Mouse (Mus musculus): ENCODE measurements around the gene Trim65. TPM values are rescaled to one million over a fixed set of nuclear protein-coding genes. Genes with fewer than 3 reads are reported as not detected.

Trim65 gene
- polyA plus RNA-seq, 1 experiment = 0.57 TPM

- no peaks in the 10 kb centered on the region; the same call in 1 of the 2 replicates for H3K36me3 ChIP-seq (ENCODE audit: control insufficient read depth, insufficient read depth, low read length)
- peak overlapping the region; percentile 96 for H3K4me3 ChIP-seq (ENCODE audit: control insufficient read depth, low read depth, low read length)
- TF ChIP-seq POLR2A (IDR thresholded peaks at IDR 0.05; ENCODE audit: control insufficient read depth, low read depth, low read length) (peak; percentile 36; the same call in 1 of the 2 replicates), CTCF (IDR thresholded peaks at IDR 0.05; ENCODE audit: control insufficient read depth, insufficient read depth, insufficient replicate concordance, low read depth, low read length) (peak; percentile 62; the same call in 1 of the 2 replicates)
- peaks cover 6% of the 10 kb centered on the region for H3K4me1 ChIP-seq (ENCODE audit: control insufficient read depth, insufficient read depth, low read length)
- peak overlapping the region; percentile 90 for H3K27ac ChIP-seq (ENCODE audit: control insufficient read depth, insufficient read depth, low read depth, low read length)
- H3K27me3 ChIP-seq (ENCODE audit: control insufficient read depth, insufficient read depth, low read length) = no peaks in the 10 kb centered on the region
Measured at GRCm38 (mm10) chr11:116087194-116088130, 43.5 kb downstream of the Trim65 start.

GRCm38 (mm10) chr11:116086258-116087193 is 44.4 kb downstream of the Trim65 start, which contains the start of gene Wbp2:
Gene Wbp2 (minus strand): TSS chr11:116086995.
- Histone ChIP-seq H3K4me3 (ENCODE audit: control insufficient read depth, low read depth, low read length) (peak within 1 kb of the TSS; percentile 96), H3K4me1 (ENCODE audit: control insufficient read depth, insufficient read depth, low read length) (peaks cover 6% of the 10 kb centered on the region), H3K27ac (ENCODE audit: control insufficient read depth, insufficient read depth, low read depth, low read length) (peak within 1 kb of the TSS; percentile 91), H3K36me3 (ENCODE audit: control insufficient read depth, insufficient read depth, low read length) (no peaks in the 10 kb centered on the region; the same call in 1 of the 2 replicates), H3K27me3 (ENCODE audit: control insufficient read depth, insufficient read depth, low read length) (no peaks in the 10 kb centered on the region)
- no peak for TF ChIP-seq CTCF (IDR thresholded peaks at IDR 0.05; ENCODE audit: control insufficient read depth, insufficient read depth, insufficient replicate concordance, low read depth, low read length)
- TF ChIP-seq POLR2A (IDR thresholded peaks at IDR 0.05; ENCODE audit: control insufficient read depth, low read depth, low read length) = peak; percentile 88

- Histone ChIP-seq H3K27me3 (ENCODE audit: control insufficient read depth, insufficient read depth, low read length) (no peaks in the 10 kb centered on the region), H3K4me3 (ENCODE audit: control insufficient read depth, low read depth, low read length) (no peak overlapping the region), H3K4me1 (ENCODE audit: control insufficient read depth, insufficient read depth, low read length) (peaks cover 6% of the 10 kb centered on the region), H3K36me3 (ENCODE audit: control insufficient read depth, insufficient read depth, low read length) (no peaks in the 10 kb centered on the region; the same call in 1 of the 2 replicates), H3K27ac (ENCODE audit: control insufficient read depth, insufficient read depth, low read depth, low read length) (no peak overlapping the region)
- no peak for TF ChIP-seq POLR2A (IDR thresholded peaks at IDR 0.05; ENCODE audit: control insufficient read depth, low read depth, low read length)
- TF ChIP-seq CTCF (IDR thresholded peaks at IDR 0.05; ENCODE audit: control insufficient read depth, insufficient read depth, insufficient replicate concordance, low read depth, low read length) = no peak
Measured at GRCm38 (mm10) chr11:116084166-116084565, 46.8 kb downstream of the Trim65 start.

GRCm38 (mm10) chr11:116083096-116083672 is 47.7 kb downstream of the Trim65 start:
- peaks cover 7% of the 10 kb centered on the region for H3K4me1 ChIP-seq (ENCODE audit: control insufficient read depth, insufficient read depth, low read length)
- H3K4me3 ChIP-seq (ENCODE audit: control insufficient read depth, low read depth, low read length) = no peak overlapping the region
- no peaks in the 10 kb centered on the region; the same call in 1 of the 2 replicates for H3K36me3 ChIP-seq (ENCODE audit: control insufficient read depth, insufficient read depth, low read length)
- no peaks in the 10 kb centered on the region for H3K27me3 ChIP-seq (ENCODE audit: control insufficient read depth, insufficient read depth, low read length)
- no peak overlapping the region for H3K27ac ChIP-seq (ENCODE audit: control insufficient read depth, insufficient read depth, low read depth, low read length)
- TF ChIP-seq CTCF (IDR thresholded peaks at IDR 0.05; ENCODE audit: control insufficient read depth, insufficient read depth, insufficient replicate concordance, low read depth, low read length) (no peak), POLR2A (IDR thresholded peaks at IDR 0.05; ENCODE audit: control insufficient read depth, low read depth, low read length) (no peak)

- Histone ChIP-seq H3K27ac (ENCODE audit: control insufficient read depth, insufficient read depth, low read depth, low read length) (no peak overlapping the region), H3K4me1 (ENCODE audit: control insufficient read depth, insufficient read depth, low read length) (peaks cover 12% of the 10 kb centered on the region), H3K36me3 (ENCODE audit: control insufficient read depth, insufficient read depth, low read length) (no peaks in the 10 kb centered on the region), H3K27me3 (ENCODE audit: control insufficient read depth, insufficient read depth, low read length) (no peaks in the 10 kb centered on the region), H3K4me3 (ENCODE audit: control insufficient read depth, low read depth, low read length) (no peak overlapping the region)
- TF ChIP-seq POLR2A (IDR thresholded peaks at IDR 0.05; ENCODE audit: control insufficient read depth, low read depth, low read length) (no peak), CTCF (IDR thresholded peaks at IDR 0.05; ENCODE audit: control insufficient read depth, insufficient read depth, insufficient replicate concordance, low read depth, low read length) (peak; percentile 63; the same call in 1 of the 2 replicates)
Measured at GRCm38 (mm10) chr11:116081081-116081480, 49.8 kb downstream of the Trim65 start.

- H3K27ac ChIP-seq (ENCODE audit: control insufficient read depth, insufficient read depth, low read depth, low read length) = no peak overlapping the region
- no peak for TF ChIP-seq CTCF (IDR thresholded peaks at IDR 0.05; ENCODE audit: control insufficient read depth, insufficient read depth, insufficient replicate concordance, low read depth, low read length)
- TF ChIP-seq POLR2A (IDR thresholded peaks at IDR 0.05; ENCODE audit: control insufficient read depth, low read depth, low read length) = no peak
- no peaks in the 10 kb centered on the region for H3K27me3 ChIP-seq (ENCODE audit: control insufficient read depth, insufficient read depth, low read length)
- peaks cover 10% of the 10 kb centered on the region for H3K4me1 ChIP-seq (ENCODE audit: control insufficient read depth, insufficient read depth, low read length)
- no peak overlapping the region for H3K4me3 ChIP-seq (ENCODE audit: control insufficient read depth, low read depth, low read length)
- no peaks in the 10 kb centered on the region for H3K36me3 ChIP-seq (ENCODE audit: control insufficient read depth, insufficient read depth, low read length)
Measured at GRCm38 (mm10) chr11:116079511-116079910, 51.4 kb downstream of the Trim65 start.

All from testis, adult 2 months (tissue).